Mouse (Mus musculus) monocyte, adult 5-6 weeks (primary cell): ENCODE results near the gene Rc3h1. TPM values are rescaled to one million over a fixed set of nuclear protein-coding genes. Genes with fewer than 3 reads are reported as not detected.
"Not testable (repeated sequence)": the region's sequence is repeated elsewhere in the genome, so short reads cannot be mapped to it uniquely, and the experiment has no call there.

ENCODE experiments used
- ATAC-seq: fragments of 153-309, 156-312 bp; replicated peaks from 2 replicates; pipeline ENCODE4 v1.8.0; 2017; ENCODE audit warnings: mild to moderate bottlenecking; ENCODE audit not compliant: low TSS enrichment, insufficient number of reproducible peaks, severe bottlenecking, poor library complexity, low FRiP score
- total RNA-seq: library from RNA; stranded (forward); fragments of 200-1000, 200-491, 200-594 nt; gene quantifications from 3 replicates; pipeline ENCODE4 v1.2.3, GENCODE M21; 2017

Gene Rc3h1
- total RNA-seq: 28.3 to 44.1 TPM (median 33.3 TPM) in 3 replicates

- ATAC-seq: peak; percentile 99
Measured at GRCm38 (mm10) chr1:160906057-160906557, at the start of gene Rc3h1. TSS of gene Rc3h1 (plus strand) at chr1:160906418.

- ATAC-seq: no peak
Measured at GRCm38 (mm10) chr1:160858132-160858531, 48.1 kb upstream of the Rc3h1 start.

GRCm38 (mm10) chr1:160859874-160860273, 46.3 kb upstream of the Rc3h1 start:
- ATAC-seq: not testable (repeated sequence)

GRCm38 (mm10) chr1:160861142-160861541, 45.1 kb upstream of the Rc3h1 start:
- ATAC-seq: 0 out of 2 replicates have a peak, but pooled peaks have one; percentile 59

- ATAC-seq: no peak
Measured at GRCm38 (mm10) chr1:160861632-160862031, 44.6 kb upstream of the Rc3h1 start.

GRCm38 (mm10) chr1:160863027-160863426, 43.2 kb upstream of the Rc3h1 start:
- ATAC-seq: peak; percentile 61; the same call in 1 of the 2 replicates

- no peak for ATAC-seq
Measured at GRCm38 (mm10) chr1:160874757-160875156, 31.5 kb upstream of the Rc3h1 start.

- ATAC-seq: no peak
Measured at GRCm38 (mm10) chr1:160876968-160877367, 29.2 kb upstream of the Rc3h1 start.

- ATAC-seq: no peak
Measured at GRCm38 (mm10) chr1:160878485-160878884, 27.7 kb upstream of the Rc3h1 start.

- ATAC-seq: not testable (repeated sequence)
Measured at GRCm38 (mm10) chr1:160881378-160881777, 24.8 kb upstream of the Rc3h1 start.

- no peak for ATAC-seq
Measured at GRCm38 (mm10) chr1:160881968-160882367, 24.2 kb upstream of the Rc3h1 start.

- no peak for ATAC-seq
Measured at GRCm38 (mm10) chr1:160884273-160884672, 21.9 kb upstream of the Rc3h1 start.

GRCm38 (mm10) chr1:160884993-160885392, 21.2 kb upstream of the Rc3h1 start:
- ATAC-seq: no peak

- ATAC-seq: no peak
Measured at GRCm38 (mm10) chr1:160899701-160900100, 6.5 kb upstream of the Rc3h1 start.

- no peak for ATAC-seq
Measured at GRCm38 (mm10) chr1:160904047-160904446, 2.2 kb upstream of the Rc3h1 start.

GRCm38 (mm10) chr1:160906558-160907481, 602 bp downstream of the Rc3h1 start:
- ATAC-seq: 0 out of 2 replicates have a peak, but pooled peaks have one; percentile 20

- ATAC-seq: no peak
Measured at GRCm38 (mm10) chr1:160910176-160910575, 4.0 kb downstream of the Rc3h1 start.

GRCm38 (mm10) chr1:160910812-160911211, 4.6 kb downstream of the Rc3h1 start:
- no peak for ATAC-seq

GRCm38 (mm10) chr1:160919383-160919782, 13.2 kb downstream of the Rc3h1 start:
- 0 out of 2 replicates have a peak, but pooled peaks have one; percentile 35 for ATAC-seq

GRCm38 (mm10) chr1:160921938-160922337, 15.7 kb downstream of the Rc3h1 start:
- no peak for ATAC-seq
